Mouse (Mus musculus): ENCODE results near the gene Tab1.

GRCm38 (mm10) chr15:80155707-80156106 lies 22.8 kb downstream of the Tab1 start:
- no peak for TF ChIP-seq POLR2A (IDR thresholded peaks at IDR 0.05; ENCODE audit: control insufficient read depth, extremely low read depth, insufficient read depth, low read length, poor library complexity)
- no peak for TF ChIP-seq CTCF (IDR thresholded peaks at IDR 0.05; ENCODE audit: borderline replicate concordance, control insufficient read depth, extremely low read depth, insufficient read depth, low read length, poor library complexity)

Measured in thymus, adult 2 months (tissue).